Mouse (Mus musculus): ENCODE results near the gene Atp2a3. TPM values are rescaled to one million over a fixed set of nuclear protein-coding genes. Genes with fewer than 3 reads are reported as not detected.

The Atp2a3 gene
- polyA plus RNA-seq, 1 experiment from 2014 or later, result 21.7 TPM

- no peak for ATAC-seq (ENCODE audit: low read depth)
- WGBS, result 47% methylated on average over 13 of the region's 13 CpGs
Measured at GRCm38 (mm10) chr11:73009531-73010274, 48.7 kb downstream of the Atp2a3 start.

GRCm38 (mm10) chr11:73013981-73014380 lies 53.0 kb downstream of the Atp2a3 start:
- Histone ChIP-seq H3K4me3 (ENCODE audit: low read length) (no peak overlapping the region), H3K27ac (ENCODE audit: low read length) (no peak overlapping the region), H3K4me1 (replicated peaks; ENCODE audit: control insufficient read depth, insufficient read depth, low read length) (peaks cover 18% of the 10 kb centered on the region), H3K27me3 (ENCODE audit: control insufficient read depth, insufficient read depth, low read depth, low read length) (no peaks in the 10 kb centered on the region), H3K4me2 (ENCODE audit: low read depth, low read length) (no peak overlapping the region), H3K36me3 (ENCODE audit: control insufficient read depth, insufficient read depth, low read length) (no peaks in the 10 kb centered on the region), H3K9me3 (ENCODE audit: control insufficient read depth, low read length) (no peaks in the 10 kb centered on the region), H3K9ac (ENCODE audit: low read length) (no peak overlapping the region)
- WGBS, result 70% methylated on average over 5 of the region's 5 CpGs
- ATAC-seq (ENCODE audit: low read depth), result no peak

More at GRCm38 (mm10) chr11:73009531-73010274, 48.7 kb downstream of the Atp2a3 start:
- peaks cover 6% of the 10 kb centered on the region for H3K4me1 ChIP-seq (replicated peaks; ENCODE audit: control insufficient read depth, insufficient read depth, low read length)
- no peak overlapping the region for H3K9ac ChIP-seq (ENCODE audit: low read length)
- H3K9me3 ChIP-seq (ENCODE audit: control insufficient read depth, low read length), result no peaks in the 10 kb centered on the region
- H3K27ac ChIP-seq (ENCODE audit: low read length), result no peak overlapping the region
- H3K27me3 ChIP-seq (ENCODE audit: control insufficient read depth, insufficient read depth, low read depth, low read length), result no peaks in the 10 kb centered on the region
- no peak overlapping the region for H3K4me2 ChIP-seq (ENCODE audit: low read depth, low read length)
- H3K36me3 ChIP-seq (ENCODE audit: control insufficient read depth, insufficient read depth, low read length), result no peaks in the 10 kb centered on the region
- H3K4me3 ChIP-seq (ENCODE audit: low read length), result no peak overlapping the region

- H3K9ac ChIP-seq (ENCODE audit: low read length), result no peak overlapping the region
- H3K4me3 ChIP-seq (ENCODE audit: low read length), result no peak overlapping the region
- peaks cover 24% of the 10 kb centered on the region for H3K4me1 ChIP-seq (replicated peaks; ENCODE audit: control insufficient read depth, insufficient read depth, low read length)
- H3K27me3 ChIP-seq (ENCODE audit: control insufficient read depth, insufficient read depth, low read depth, low read length), result peaks cover 7% of the 10 kb centered on the region
- H3K9me3 ChIP-seq (ENCODE audit: control insufficient read depth, low read length), result no peaks in the 10 kb centered on the region
- ATAC-seq (ENCODE audit: low read depth), result no peak
- 78% methylated on average over 4 of the region's 4 CpGs for WGBS
- H3K4me2 ChIP-seq (ENCODE audit: low read depth, low read length), result no peak overlapping the region
- H3K36me3 ChIP-seq (ENCODE audit: control insufficient read depth, insufficient read depth, low read length), result no peaks in the 10 kb centered on the region
- H3K27ac ChIP-seq (ENCODE audit: low read length), result no peak overlapping the region
Measured at GRCm38 (mm10) chr11:73014831-73015344, 53.9 kb downstream of the Atp2a3 start.

- H3K27me3 ChIP-seq (ENCODE audit: control insufficient read depth, insufficient read depth, low read depth, low read length), result peaks cover 13% of the 10 kb centered on the region
- no peak overlapping the region for H3K4me3 ChIP-seq (ENCODE audit: low read length)
- H3K9me3 ChIP-seq (ENCODE audit: control insufficient read depth, low read length), result no peaks in the 10 kb centered on the region
- H3K36me3 ChIP-seq (ENCODE audit: control insufficient read depth, insufficient read depth, low read length), result no peaks in the 10 kb centered on the region
- 47% methylated on average over 5 of the region's 5 CpGs for WGBS
- H3K9ac ChIP-seq (ENCODE audit: low read length), result no peak overlapping the region
- no peak overlapping the region for H3K4me2 ChIP-seq (ENCODE audit: low read depth, low read length)
- no peak for ATAC-seq (ENCODE audit: low read depth)
- H3K4me1 ChIP-seq (replicated peaks; ENCODE audit: control insufficient read depth, insufficient read depth, low read length), result peaks cover 24% of the 10 kb centered on the region
- no peak overlapping the region for H3K27ac ChIP-seq (ENCODE audit: low read length)
Measured at GRCm38 (mm10) chr11:73015391-73016102, 54.6 kb downstream of the Atp2a3 start.

GRCm38 (mm10) chr11:73016103-73016420 lies 55.1 kb downstream of the Atp2a3 start:
- Histone ChIP-seq H3K27ac (ENCODE audit: low read length) (no peak overlapping the region), H3K4me3 (ENCODE audit: low read length) (no peak overlapping the region), H3K4me1 (replicated peaks; ENCODE audit: control insufficient read depth, insufficient read depth, low read length) (peaks cover 24% of the 10 kb centered on the region), H3K4me2 (ENCODE audit: low read depth, low read length) (no peak overlapping the region), H3K27me3 (ENCODE audit: control insufficient read depth, insufficient read depth, low read depth, low read length) (peaks cover 18% of the 10 kb centered on the region), H3K9ac (ENCODE audit: low read length) (no peak overlapping the region), H3K9me3 (ENCODE audit: control insufficient read depth, low read length) (no peaks in the 10 kb centered on the region), H3K36me3 (ENCODE audit: control insufficient read depth, insufficient read depth, low read length) (no peaks in the 10 kb centered on the region)
- ATAC-seq (ENCODE audit: low read depth), result no peak
- 66% methylated on average over 6 of the region's 6 CpGs for WGBS

GRCm38 (mm10) chr11:73018471-73019146 lies 57.6 kb downstream of the Atp2a3 start, which contains the start of gene Camkk1:
Gene Camkk1, plus strand, starts transcription at chr11:73019008.
- peak within 1 kb of the TSS; percentile 67 for H3K9ac ChIP-seq (ENCODE audit: low read length)
- peaks cover 24% of the 10 kb centered on the region for H3K4me1 ChIP-seq (replicated peaks; ENCODE audit: control insufficient read depth, insufficient read depth, low read length)
- peak; percentile 97 for ATAC-seq (ENCODE audit: low read depth)
- H3K27me3 ChIP-seq (ENCODE audit: control insufficient read depth, insufficient read depth, low read depth, low read length), result peaks cover 19% of the 10 kb centered on the region
- under 1% methylated on average over 55 of the region's 57 CpGs for WGBS
- no peaks in the 10 kb centered on the region for H3K9me3 ChIP-seq (ENCODE audit: control insufficient read depth, low read length)
- H3K4me2 ChIP-seq (ENCODE audit: low read depth, low read length), result peak within 1 kb of the TSS; percentile 99
- H3K27ac ChIP-seq (ENCODE audit: low read length), result no peak within 1 kb of the TSS
- no peaks in the 10 kb centered on the region for H3K36me3 ChIP-seq (ENCODE audit: control insufficient read depth, insufficient read depth, low read length)
- peak within 1 kb of the TSS; percentile 70 for H3K4me3 ChIP-seq (ENCODE audit: low read length)

GRCm38 (mm10) chr11:73019147-73019795 lies 58.3 kb downstream of the Atp2a3 start:
- Histone ChIP-seq H3K4me3 (ENCODE audit: low read length) (peak overlapping the region; percentile 70), H3K27me3 (ENCODE audit: control insufficient read depth, insufficient read depth, low read depth, low read length) (peaks cover 19% of the 10 kb centered on the region), H3K9me3 (ENCODE audit: control insufficient read depth, low read length) (no peaks in the 10 kb centered on the region), H3K4me2 (ENCODE audit: low read depth, low read length) (peak overlapping the region; percentile 99), H3K36me3 (ENCODE audit: control insufficient read depth, insufficient read depth, low read length) (no peaks in the 10 kb centered on the region), H3K4me1 (replicated peaks; ENCODE audit: control insufficient read depth, insufficient read depth, low read length) (peaks cover 29% of the 10 kb centered on the region), H3K9ac (ENCODE audit: low read length) (peak overlapping the region; percentile 67), H3K27ac (ENCODE audit: low read length) (no peak overlapping the region)
- under 1% methylated on average over 46 of the region's 46 CpGs for WGBS
- peak; percentile 15 for ATAC-seq (ENCODE audit: low read depth)

- no peak overlapping the region for H3K27ac ChIP-seq (ENCODE audit: low read length)
- H3K4me3 ChIP-seq (ENCODE audit: low read length), result no peak overlapping the region
- no peak for ATAC-seq (ENCODE audit: low read depth)
- no peaks in the 10 kb centered on the region for H3K9me3 ChIP-seq (ENCODE audit: control insufficient read depth, low read length)
- H3K27me3 ChIP-seq (ENCODE audit: control insufficient read depth, insufficient read depth, low read depth, low read length), result peaks cover 19% of the 10 kb centered on the region
- H3K36me3 ChIP-seq (ENCODE audit: control insufficient read depth, insufficient read depth, low read length), result no peaks in the 10 kb centered on the region
- 53% methylated on average over 7 of the region's 7 CpGs for WGBS
- peaks cover 30% of the 10 kb centered on the region for H3K4me1 ChIP-seq (replicated peaks; ENCODE audit: control insufficient read depth, insufficient read depth, low read length)
- no peak overlapping the region for H3K9ac ChIP-seq (ENCODE audit: low read length)
- no peak overlapping the region for H3K4me2 ChIP-seq (ENCODE audit: low read depth, low read length)
Measured at GRCm38 (mm10) chr11:73020953-73021800, 60.2 kb downstream of the Atp2a3 start.

Data from lung, embryonic 16.5 days (tissue).